Mouse (Mus musculus) heart, embryonic 15.5 days (tissue): Measurements from ENCODE around the gene Lzts3. TPM values are rescaled to one million over a fixed set of nuclear protein-coding genes. Genes with fewer than 3 reads are reported as not detected.

Experiments used
- polyA plus RNA-seq: library from polyadenylated mRNA; unstranded; fragments of >200 nt; fragmentation: Nextera tagmentation; extraction: Ambion mirVana; gene quantifications from 2 replicates; pipeline ENCODE4 v1.2.1, GENCODE M21; 2015

The Lzts3 gene
- polyA plus RNA-seq, 1 experiment from 2014 or later: 1.8 TPM

Other genes with a start within 250 kb of the Lzts3 start
- gene Cpxm1, start 245.2 kb downstream of the Lzts3 start, polyA plus RNA-seq: 30.8 and 49.7 TPM in 2 replicates
- not detected in 2 replicates for gene Gm28372, start 237.6 kb downstream of the Lzts3 start, polyA plus RNA-seq
- gene 1700020A23Rik, start 237.5 kb downstream of the Lzts3 start, polyA plus RNA-seq: not detected in 2 replicates
- gene Tmem239, start 236.3 kb downstream of the Lzts3 start, polyA plus RNA-seq: not detected in 2 replicates
- 49.0 and 58.2 TPM in 2 replicates for gene Vps16, start 218.5 kb downstream of the Lzts3 start, polyA plus RNA-seq
- gene Pced1a, start 218.1 kb downstream of the Lzts3 start, polyA plus RNA-seq: 7.1 and 7.2 TPM in 2 replicates
- 60.7 and 73.6 TPM in 2 replicates for gene Ptpra, start 192.5 kb downstream of the Lzts3 start, polyA plus RNA-seq
- gene Mrps26, start 79.1 kb downstream of the Lzts3 start, polyA plus RNA-seq: 61.2 and 67.6 TPM in 2 replicates
- not detected in 2 replicates for gene Oxt, start 66.6 kb downstream of the Lzts3 start, polyA plus RNA-seq
- 0.36 TPM in 1 of 2 replicates, not detected in the other for gene Avp, start 60.2 kb downstream of the Lzts3 start, polyA plus RNA-seq
- 11.2 and 12.6 TPM in 2 replicates for gene Fastkd5, start 12.8 kb downstream of the Lzts3 start, polyA plus RNA-seq
- 5.8 and 8.5 TPM in 2 replicates for gene Ubox5, start 12.8 kb downstream of the Lzts3 start, polyA plus RNA-seq
- 44.8 and 46.2 TPM in 2 replicates for gene Ddrgk1, start 21.9 kb upstream of the Lzts3 start, polyA plus RNA-seq
- 74.3 and 77.9 TPM in 2 replicates for gene Itpa, start 24.8 kb upstream of the Lzts3 start, polyA plus RNA-seq
- gene Slc4a11, start 54.7 kb upstream of the Lzts3 start, polyA plus RNA-seq: 0.19 and 0.58 TPM in 2 replicates